Mouse (Mus musculus) heart, adult 2 months (tissue): ENCODE data around the gene Runx2. TPM values are rescaled to one million over a fixed set of nuclear protein-coding genes. Genes with fewer than 3 reads are reported as not detected.

Experiments used
- DNase-seq, 2 experiments: peaks; one replicate each; pipeline ENCODE4 v3.0.0; 2021
- H3K27ac ChIP-seq: fragments of 200-600 bp; 2 replicates; pipeline ENCODE4 v1.8.1; 2022
- H3K27me3 ChIP-seq: fragments of 200-500 bp; 2 replicates; pipeline ENCODE4 v1.6.1; 2012; ENCODE audit warnings: mild to moderate bottlenecking, low read length, inconsistent platforms, mixed read lengths; ENCODE audit not compliant: control insufficient read depth, insufficient read depth
- H3K36me3 ChIP-seq: fragments of 200-500 bp; 2 replicates; pipeline ENCODE4 v1.6.1; 2012; ENCODE audit warnings: low read length, inconsistent platforms; ENCODE audit not compliant: control insufficient read depth, insufficient read depth
- H3K4me1 ChIP-seq: fragments of 200-500 bp; 2 replicates; pipeline ENCODE4 v1.6.1; 2011; ENCODE audit warnings: low read length; ENCODE audit not compliant: control insufficient read depth, insufficient read depth
- H3K4me3 ChIP-seq: fragments of 200-600 bp; 2 replicates; pipeline ENCODE4 v1.8.1; 2022
- H3K79me2 ChIP-seq: fragments of 200-500 bp; replicated peaks from 2 replicates; pipeline ENCODE4 v1.6.1; 2012; ENCODE audit warnings: mild to moderate bottlenecking, inconsistent platforms, low read length, moderate library complexity, mixed read lengths; ENCODE audit not compliant: control insufficient read depth, insufficient read depth
- H3K9ac ChIP-seq: fragments of 200-500 bp; 2 replicates; pipeline ENCODE4 v1.6.1; 2012; ENCODE audit warnings: low read depth, mild to moderate bottlenecking, control low read depth, inconsistent platforms, low read length, mixed read lengths
- CTCF ChIP-seq: fragments of 200-600 bp; IDR thresholded peaks from 2 replicates; pipeline ENCODE4 v1.8.1; 2022; ENCODE audit warnings: antibody characterized with exemption, mild to moderate bottlenecking, moderate library complexity
- EP300 ChIP-seq: fragments of 200-500 bp; IDR thresholded peaks from 2 replicates; pipeline ENCODE4 v1.6.1; 2011; ENCODE audit warnings: low read depth, low read length, control low read depth; ENCODE audit not compliant: insufficient read depth
- POLR2A ChIP-seq: fragments of 200-500 bp; IDR thresholded peaks from 2 replicates; pipeline ENCODE4 v1.6.1; 2011; ENCODE audit warnings: mild to moderate bottlenecking, low read depth, low read length, control low read depth; ENCODE audit not compliant: insufficient read depth
- WGBS: fragments of 180-500 bp; shearing (Covaris S2); methylation state at CpG from one replicate; pipeline ENCODE4 v1.1.7; 2018; 5-methylcytosine and 5-hydroxymethylcytosine counted together
- intact Hi-C: fragments of 180-260 bp; cut with DNase I; formaldehyde crosslinking; loops from one replicate; pipeline ENCODE4 v1.15.1; 2025
- polyA plus RNA-seq: library from polyadenylated mRNA; depleted of rRNA; stranded (reverse); fragments of >200 nt; gene quantifications from 2 replicates; pipeline ENCODE4 v1.2.3, GENCODE M21; 2012
- total RNA-seq, 2 experiments: library from RNA; stranded (reverse); gene quantifications; 2 replicates each; pipeline ENCODE4 v1.2.3; 2021

Gene Runx2
- total and polyA plus RNA-seq, 3 experiments, result 0.41 to 0.76 (median 0.57) TPM

DNA sequence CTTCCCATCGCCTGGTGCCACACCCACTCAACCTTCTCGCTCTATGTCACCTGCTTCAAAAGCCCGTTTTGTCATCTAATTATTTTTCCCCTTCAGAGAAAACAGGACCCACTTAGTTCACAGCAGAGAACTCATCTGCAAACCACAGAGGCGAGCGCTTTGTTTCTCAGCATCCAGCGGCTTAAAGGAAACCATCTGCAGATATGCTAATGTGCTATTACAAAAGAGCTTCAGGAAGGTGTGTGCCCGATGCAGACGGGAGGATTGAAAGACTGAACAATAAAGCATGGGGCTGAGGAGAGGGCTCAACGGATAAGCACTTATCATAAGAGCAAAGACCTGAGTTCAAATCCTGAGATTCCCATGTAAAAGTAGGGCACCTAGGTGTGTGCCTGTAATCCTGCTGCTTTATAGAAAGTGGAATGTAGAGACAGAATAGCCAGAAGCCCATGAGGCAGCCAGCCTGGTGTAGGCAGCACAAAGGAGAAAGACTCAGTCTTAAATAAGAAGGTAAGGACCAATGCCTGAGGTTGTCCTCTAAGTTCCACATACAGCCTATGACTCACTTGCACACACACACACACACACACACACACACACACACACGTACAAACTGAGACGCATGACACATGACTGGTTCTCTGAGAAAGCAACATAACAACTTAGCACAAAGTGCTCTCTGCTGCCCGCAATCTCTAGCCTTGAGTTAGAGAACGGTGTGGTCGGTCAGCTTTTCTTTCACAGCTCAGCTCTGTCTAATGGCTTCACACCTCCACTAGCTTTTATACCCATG lies 111.9 kb downstream of the Runx2 start:
- 69% methylated on average over 14 of the region's 14 CpGs for WGBS
- intact Hi-C loops, result no loop called here
- no peak for DNase-seq
- no peak overlapping the region for H3K27ac ChIP-seq
- TF ChIP-seq POLR2A, result no peak
- TF ChIP-seq EP300, result no peak
- no peak for TF ChIP-seq CTCF
- H3K79me2 ChIP-seq, result no peaks in the 10 kb centered on the region
- H3K4me1 ChIP-seq, result no peaks in the 10 kb centered on the region
- H3K9ac ChIP-seq, result no peak overlapping the region
- H3K4me3 ChIP-seq, result no peak overlapping the region
- H3K36me3 ChIP-seq, result no peaks in the 10 kb centered on the region
- H3K27me3 ChIP-seq, result no peaks in the 10 kb centered on the region

DNA sequence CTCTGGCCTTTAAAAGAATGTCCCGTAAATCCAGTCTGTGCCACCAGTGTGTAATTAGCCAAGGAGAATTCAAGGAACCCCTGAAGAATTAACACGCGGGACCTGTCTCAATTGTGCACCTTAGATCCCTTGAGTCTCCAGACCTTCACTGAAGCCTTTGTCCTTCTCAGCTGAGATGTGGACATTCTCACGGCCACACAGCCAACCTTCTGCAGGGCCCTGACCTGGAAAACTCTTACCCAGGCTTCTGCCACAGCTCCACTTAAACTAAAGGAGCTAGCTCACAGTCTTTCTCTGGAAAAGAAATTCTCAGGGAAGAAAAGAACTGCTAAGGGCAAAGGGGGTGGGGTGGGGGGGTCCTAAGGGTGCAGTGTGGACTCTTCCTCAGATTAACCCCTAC lies 113.1 kb downstream of the Runx2 start:
- WGBS, result 92% methylated on average over 4 of the region's 4 CpGs
- DNase-seq, result no peak
- TF ChIP-seq EP300 (no peak), POLR2A (no peak), CTCF (no peak)
- intact Hi-C loops, result no loop called here
- H3K36me3 ChIP-seq, result no peaks in the 10 kb centered on the region
- H3K4me3 ChIP-seq, result no peak overlapping the region
- no peaks in the 10 kb centered on the region for H3K4me1 ChIP-seq
- no peaks in the 10 kb centered on the region for H3K27me3 ChIP-seq
- no peaks in the 10 kb centered on the region for H3K79me2 ChIP-seq
- H3K9ac ChIP-seq, result no peak overlapping the region
- no peak overlapping the region for H3K27ac ChIP-seq

DNA sequence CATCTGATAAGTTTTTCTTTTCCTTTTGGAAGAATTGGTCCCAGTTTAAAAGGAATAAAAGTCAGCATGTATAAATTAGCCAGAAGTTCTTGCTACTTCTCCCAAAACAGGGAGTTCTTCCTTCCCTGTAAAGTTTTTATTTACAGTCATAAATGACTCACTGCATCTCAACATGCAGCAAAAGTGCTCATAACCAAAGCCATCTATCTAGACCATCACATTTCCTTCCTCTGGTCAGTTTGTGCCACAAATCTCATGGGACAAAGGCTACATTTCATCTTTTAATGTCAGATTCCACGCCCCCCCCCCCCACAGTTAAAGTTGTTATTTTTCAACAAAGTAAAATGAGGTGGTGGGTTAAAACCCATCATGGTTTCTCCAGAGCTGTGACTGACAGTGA lies 114.3 kb downstream of the Runx2 start:
- Histone ChIP-seq H3K4me3 (no peak overlapping the region), H3K4me1 (no peaks in the 10 kb centered on the region), H3K27me3 (no peaks in the 10 kb centered on the region), H3K79me2 (no peaks in the 10 kb centered on the region), H3K9ac (no peak overlapping the region), H3K27ac (no peak overlapping the region), H3K36me3 (no peaks in the 10 kb centered on the region)
- intact Hi-C loops, result no loop called here
- DNase-seq, result no peak
- WGBS, result 53% methylated on average over 1 of the region's 1 CpGs
- TF ChIP-seq CTCF, result no peak
- no peak for TF ChIP-seq EP300
- TF ChIP-seq POLR2A, result no peak

DNA sequence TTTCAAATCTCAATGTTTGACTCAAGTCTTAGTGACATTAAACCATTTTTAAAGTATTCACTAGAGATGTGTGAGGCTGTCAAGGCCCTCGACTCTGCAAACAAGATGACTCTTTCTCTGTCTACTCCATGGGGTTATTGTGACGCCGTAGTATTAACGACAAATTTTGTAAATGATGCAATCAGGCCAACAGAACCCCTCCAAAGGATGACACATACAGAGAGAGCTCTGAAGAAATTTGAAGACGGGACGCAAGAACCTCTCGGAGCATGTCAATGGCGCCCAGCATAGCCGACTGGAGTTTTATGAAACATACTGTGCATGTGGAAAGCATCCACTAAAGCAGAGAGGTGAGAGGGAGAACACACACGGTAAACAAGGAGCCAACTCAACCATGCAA lies 117.5 kb downstream of the Runx2 start:
- intact Hi-C loops, result no loop called here
- Histone ChIP-seq H3K4me1 (no peaks in the 10 kb centered on the region), H3K4me3 (no peak overlapping the region), H3K27ac (no peak overlapping the region), H3K79me2 (no peaks in the 10 kb centered on the region), H3K27me3 (no peaks in the 10 kb centered on the region), H3K36me3 (no peaks in the 10 kb centered on the region), H3K9ac (no peak overlapping the region)
- WGBS, result 90% methylated on average over 10 of the region's 10 CpGs
- no peak for TF ChIP-seq CTCF
- TF ChIP-seq EP300, result no peak
- TF ChIP-seq POLR2A, result no peak
- no peak for DNase-seq

DNA sequence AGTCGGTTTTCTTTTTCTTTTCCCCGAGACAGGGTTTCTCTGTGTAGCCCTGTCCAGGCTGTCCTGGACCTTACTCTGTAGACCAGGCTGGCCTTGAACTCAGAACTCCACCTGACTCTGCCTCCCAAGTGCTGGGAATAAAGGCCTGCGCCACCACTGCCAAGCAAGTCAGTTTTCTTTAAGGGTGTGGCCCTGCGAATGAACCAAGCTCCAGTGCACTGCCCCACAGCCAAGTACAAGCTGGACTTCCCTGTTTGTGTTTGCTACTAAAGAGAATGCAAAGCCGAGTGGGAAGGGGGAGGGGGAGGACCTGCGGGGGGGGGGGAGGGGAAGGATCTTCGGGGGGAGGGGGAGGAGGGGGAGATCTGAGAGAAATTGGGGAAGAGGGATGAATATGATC lies 121.0 kb downstream of the Runx2 start:
- Histone ChIP-seq H3K4me1 (no peaks in the 10 kb centered on the region), H3K79me2 (no peaks in the 10 kb centered on the region), H3K27ac (no peak overlapping the region), H3K4me3 (no peak overlapping the region), H3K27me3 (no peaks in the 10 kb centered on the region), H3K36me3 (no peaks in the 10 kb centered on the region), H3K9ac (no peak overlapping the region)
- DNase-seq, result no peak
- WGBS, result 69% methylated on average over 6 of the region's 7 CpGs
- intact Hi-C loops, result no loop called here
- TF ChIP-seq POLR2A (no peak), EP300 (no peak)

DNA sequence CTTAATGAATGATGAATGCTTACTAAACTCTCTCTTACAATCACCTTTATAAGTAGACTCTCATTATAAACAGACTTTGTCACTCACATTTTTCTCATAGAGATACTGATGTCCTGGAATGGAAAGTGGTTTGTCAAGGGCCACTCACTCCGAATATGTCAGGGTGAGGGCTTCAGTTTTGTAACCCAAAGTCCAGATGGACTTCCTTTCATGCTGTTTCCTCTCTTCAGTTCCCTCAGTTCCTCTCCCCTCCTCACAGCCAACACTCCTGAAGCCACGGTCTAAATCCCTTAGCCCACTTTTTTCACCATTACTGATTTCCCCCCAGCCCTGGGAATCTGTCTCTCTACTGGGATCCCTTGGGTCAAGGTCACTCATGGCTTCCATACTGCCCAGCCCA lies 123.1 kb downstream of the Runx2 start:
- TF ChIP-seq CTCF, result no peak
- TF ChIP-seq POLR2A, result no peak
- TF ChIP-seq EP300, result no peak
- no peak for DNase-seq
- Histone ChIP-seq H3K27me3 (no peaks in the 10 kb centered on the region), H3K27ac (no peak overlapping the region), H3K9ac (no peak overlapping the region), H3K36me3 (no peaks in the 10 kb centered on the region), H3K79me2 (no peaks in the 10 kb centered on the region), H3K4me3 (no peak overlapping the region), H3K4me1 (no peaks in the 10 kb centered on the region)
- intact Hi-C loops, result no loop called here
- WGBS, result 53% methylated on average over 2 of the region's 2 CpGs
